Comparison of ENCODE assay signal across 10 mouse cellular contexts in the genomic region with DNA sequence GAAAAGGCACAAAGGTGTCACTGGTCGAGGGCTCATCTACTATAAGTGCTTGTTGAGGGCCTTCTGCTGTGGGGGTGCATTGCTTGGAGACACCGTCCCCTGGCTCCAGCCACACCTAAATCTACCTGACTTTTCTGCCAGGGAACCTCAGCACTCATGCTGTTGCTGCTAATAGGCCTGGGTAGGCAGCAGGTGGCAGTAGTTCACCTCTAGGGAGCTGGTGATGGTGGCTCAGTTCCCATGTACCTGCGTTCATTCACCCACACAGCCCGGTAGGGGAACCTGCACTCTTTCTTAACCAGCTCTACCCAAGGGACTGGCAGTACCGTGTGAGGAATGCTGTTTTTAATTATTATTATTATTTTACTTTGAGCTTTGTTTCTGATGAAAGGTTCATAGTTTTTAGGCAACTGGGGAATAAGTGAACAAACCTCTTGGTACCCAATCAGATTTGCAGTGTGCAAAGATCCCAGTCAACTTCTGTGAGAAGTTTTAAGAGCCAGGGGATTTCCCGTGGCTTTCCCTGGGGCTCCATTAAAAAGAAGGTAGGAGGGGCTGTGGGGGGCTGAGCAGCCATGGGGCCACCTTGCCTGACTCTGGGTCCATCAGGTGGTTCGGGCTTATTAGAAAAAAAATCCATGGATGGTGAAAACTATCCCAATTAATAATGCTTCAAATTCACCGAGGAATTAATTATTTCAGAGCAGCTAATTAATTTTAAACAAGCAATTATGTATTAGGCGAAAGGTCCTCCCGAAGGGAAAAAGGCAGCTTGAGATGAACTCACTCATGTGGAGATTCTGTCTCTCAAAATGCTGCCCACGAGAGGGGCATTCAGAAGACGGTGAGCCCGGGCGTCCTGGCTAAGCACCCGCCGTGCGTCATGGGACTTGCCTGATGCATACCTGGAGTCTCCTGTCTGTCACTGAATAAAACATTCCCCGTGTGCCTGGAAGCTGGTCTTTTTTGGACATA. TPM values are rescaled to one million over a fixed set of nuclear protein-coding genes. Genes with fewer than 3 reads are reported as not detected.
DNase-seq lines count a peak whose midpoint lies in the region; ATAC-seq and TF ChIP-seq lines count a peak whose summit lies in the region.
"Had no signal": no experiment of that assay in that cellular context is flagged by ENCODE, and none has a peak within 500 bp of the region (broad histone marks: within the 10 kb centered on the region; RNA-seq: fewer than 3 reads in every experiment).

No protein-coding gene starts in this region.

- no peak overlapping the region for H3K9ac ChIP-seq in hindbrain, postnatal 0 days (replicated peaks; ENCODE audit: low read length)
- no peak overlapping the region for H3K9ac ChIP-seq in hindbrain, embryonic 12.5 days
- H3K9ac ChIP-seq in heart, embryonic 11.5 days (ENCODE audit: low read depth, low read length), result no peak overlapping the region

- H3ac ChIP-seq in C2C12 (ENCODE audit: control insufficient read depth, insufficient read length, low read depth), result no peak overlapping the region

- no peak for ATAC-seq in hindbrain, postnatal 0 days
- no peak for ATAC-seq in hindbrain, embryonic 12.5 days (ENCODE audit: low FRiP score)
- ATAC-seq in cerebellum, adult (ENCODE audit: insufficient number of reproducible peaks, low FRiP score, low TSS enrichment), result no peak
- ATAC-seq in heart, embryonic 11.5 days (replicated peaks; ENCODE audit: insufficient number of reproducible peaks, low FRiP score, low TSS enrichment), result no peak

- H3K79me2 ChIP-seq in C2C12 (ENCODE audit: control insufficient read depth, insufficient read depth), result no peaks in the 10 kb centered on the region

- TF ChIP-seq CTCF in hindbrain, postnatal 0 days (IDR thresholded peaks at IDR 0.05; ENCODE audit: low read depth), result peak; percentile 57
- TF ChIP-seq CTCF in C2C12 (IDR thresholded peaks at IDR 0.05; ENCODE audit: control insufficient read depth, insufficient read depth, insufficient read length), result peak; percentile 44

- peak; percentile 33 for DNase-seq in hindbrain, postnatal 0 days (ENCODE audit: low spot score)
- DNase-seq in WW6 (ENCODE audit: low read depth, low spot score), result peak; percentile 28
- DNase-seq in kidney, postnatal 10 days, result peak; percentile 58
- DNase-seq in naive thymus-derived CD4-positive, alpha-beta T cell, adult 2 months (ENCODE audit: low read depth), result peak; percentile 86

- no peaks in the 10 kb centered on the region for H3K27me3 ChIP-seq in hindbrain, postnatal 0 days (ENCODE audit: insufficient read depth, low read length)
- H3K27me3 ChIP-seq in hindbrain, embryonic 12.5 days, result no peaks in the 10 kb centered on the region
- peaks cover 4% of the 10 kb centered on the region for H3K27me3 ChIP-seq in C2C12 (ENCODE audit: control insufficient read depth, insufficient read depth, insufficient read length)
- no peaks in the 10 kb centered on the region for H3K27me3 ChIP-seq in heart, embryonic 11.5 days (ENCODE audit: control insufficient read depth, insufficient read depth, low read length)

- H3K27ac ChIP-seq in hindbrain, postnatal 0 days, result no peak overlapping the region
- H3K27ac ChIP-seq in hindbrain, embryonic 12.5 days, result no peak overlapping the region
- H3K27ac ChIP-seq in heart, embryonic 11.5 days (ENCODE audit: low read depth, low read length), result no peak overlapping the region

- H3K4me2 ChIP-seq in hindbrain, postnatal 0 days (ENCODE audit: low read depth, low read length), result no peak overlapping the region
- H3K4me2 ChIP-seq in hindbrain, embryonic 12.5 days (replicated peaks), result no peak overlapping the region
- no peak overlapping the region for H3K4me2 ChIP-seq in heart, embryonic 11.5 days

- no peaks in the 10 kb centered on the region for H3K79me3 ChIP-seq in C2C12 (ENCODE audit: low read depth)

- H3K4me3 ChIP-seq in hindbrain, postnatal 0 days (ENCODE audit: low read length), result no peak overlapping the region
- H3K4me3 ChIP-seq in hindbrain, embryonic 12.5 days, result no peak overlapping the region
- H3K4me3 ChIP-seq in C2C12 (ENCODE audit: insufficient read depth, poor library complexity, severe bottlenecking), result no peak overlapping the region
- H3K4me3 ChIP-seq in heart, embryonic 11.5 days (ENCODE audit: low read depth, low read length), result no peak overlapping the region

- H3K9me3 ChIP-seq in hindbrain, postnatal 0 days (ENCODE audit: low read length), result no peaks in the 10 kb centered on the region
- H3K9me3 ChIP-seq in hindbrain, embryonic 12.5 days (replicated peaks), result no peaks in the 10 kb centered on the region
- H3K9me3 ChIP-seq in heart, embryonic 11.5 days (replicated peaks; ENCODE audit: control insufficient read depth, low read length), result no peaks in the 10 kb centered on the region

- no peaks in the 10 kb centered on the region for H3K4me1 ChIP-seq in hindbrain, postnatal 0 days (ENCODE audit: insufficient read depth, low read length)
- no peaks in the 10 kb centered on the region for H3K4me1 ChIP-seq in hindbrain, embryonic 12.5 days
- no peaks in the 10 kb centered on the region for H3K4me1 ChIP-seq in heart, embryonic 11.5 days (ENCODE audit: control insufficient read depth, insufficient read depth, low read length)

- 51% methylated on average over 18 of the region's 18 CpGs for WGBS in hindbrain, postnatal 0 days
- 68% methylated on average over 18 of the region's 18 CpGs for WGBS in hindbrain, embryonic 12.5 days
- WGBS in heart, embryonic 11.5 days (ENCODE audit: insufficient replicate concordance), result 62% methylated on average over 18 of the region's 18 CpGs

- H3K36me3 ChIP-seq in hindbrain, postnatal 0 days (ENCODE audit: insufficient read depth, low read length), result no peaks in the 10 kb centered on the region
- H3K36me3 ChIP-seq in hindbrain, embryonic 12.5 days, result no peaks in the 10 kb centered on the region
- no peaks in the 10 kb centered on the region for H3K36me3 ChIP-seq in C2C12 (ENCODE audit: control insufficient read depth, insufficient read depth)
- H3K36me3 ChIP-seq in heart, embryonic 11.5 days (ENCODE audit: control insufficient read depth, insufficient read depth, low read length), result no peaks in the 10 kb centered on the region

TF ChIP-seq in C2C12, 6 proteins besides CTCF, POLR2A, EP300 and RAD21:
- TF ChIP-seq FOSL1 (IDR thresholded peaks at IDR 0.05; ENCODE audit: insufficient read depth, low read length, poor library complexity, severe bottlenecking) (no peak), MAX (IDR thresholded peaks at IDR 0.05) (no peak), USF1 (IDR thresholded peaks at IDR 0.05; ENCODE audit: low read depth) (no peak), MYOD1 (IDR thresholded peaks at IDR 0.05; ENCODE audit: control insufficient read depth, insufficient read length, low read depth) (no peak), MYOG (IDR thresholded peaks at IDR 0.05; ENCODE audit: control insufficient read depth, extremely low read depth, insufficient read length) (no peak), CEBPB (IDR thresholded peaks at IDR 0.05; ENCODE audit: low read depth) (no peak)

RNA-seq across cellular contexts. Expression of a gene that starts 13.9 kb away (rescaled TPM):
- not detected in 2 replicates for total RNA-seq in hindbrain, postnatal 0 days (2014; rRNA removed)
- polyA plus RNA-seq in hindbrain, postnatal 0 days (2015; fragmentation: Nextera tagmentation; extraction: Ambion mirVana), result not detected in 2 replicates
- not detected in 2 replicates for polyA plus RNA-seq in hindbrain, embryonic 12.5 days (2016; fragmentation: Nextera tagmentation; extraction: Ambion mirVana)
- polyA plus RNA-seq in C2C12 (2012; fragmentation: generic; extraction: Trizol), result not detected
- polyA plus RNA-seq in heart, embryonic 11.5 days (2014; fragmentation: Nextera tagmentation; extraction: Ambion mirVana), result not detected in 2 replicates
- polyA plus RNA-seq: neural tube, embryonic 11.5 days had no signal

RNA-seq across cellular contexts. Expression of a gene that starts 18.8 kb away (rescaled TPM):
- total RNA-seq in hindbrain, postnatal 0 days (2014; rRNA removed), result not detected in 2 replicates
- polyA plus RNA-seq in hindbrain, postnatal 0 days (2015; fragmentation: Nextera tagmentation; extraction: Ambion mirVana), result not detected in 2 replicates
- not detected in 2 replicates for polyA plus RNA-seq in hindbrain, embryonic 12.5 days (2016; fragmentation: Nextera tagmentation; extraction: Ambion mirVana)
- not detected for polyA plus RNA-seq in C2C12 (2012; fragmentation: generic; extraction: Trizol)
- not detected in 2 replicates for polyA plus RNA-seq in heart, embryonic 11.5 days (2014; fragmentation: Nextera tagmentation; extraction: Ambion mirVana)
- total RNA-seq: layer of hippocampus, postnatal 25 days had no signal
- polyA plus RNA-seq: neural tube, embryonic 11.5 days had no signal

RNA-seq across cellular contexts. Expression of a gene that starts 22.4 kb away (rescaled TPM):
- not detected in 2 replicates for total RNA-seq in hindbrain, postnatal 0 days (2014; rRNA removed)
- not detected in 2 replicates for polyA plus RNA-seq in hindbrain, postnatal 0 days (2015; fragmentation: Nextera tagmentation; extraction: Ambion mirVana)
- not detected in 2 replicates for polyA plus RNA-seq in hindbrain, embryonic 12.5 days (2016; fragmentation: Nextera tagmentation; extraction: Ambion mirVana)
- not detected for polyA plus RNA-seq in C2C12 (2012; fragmentation: generic; extraction: Trizol)
- not detected in 2 replicates for polyA plus RNA-seq in heart, embryonic 11.5 days (2014; fragmentation: Nextera tagmentation; extraction: Ambion mirVana)
- total RNA-seq: layer of hippocampus, postnatal 25 days had no signal
- polyA plus RNA-seq: neural tube, embryonic 11.5 days had no signal

RNA-seq across cellular contexts. Expression of a gene that starts 31.1 kb away (rescaled TPM):
- not detected in 2 replicates for total RNA-seq in hindbrain, postnatal 0 days (2014; rRNA removed)
- polyA plus RNA-seq in hindbrain, postnatal 0 days (2015; fragmentation: Nextera tagmentation; extraction: Ambion mirVana), result not detected in 2 replicates
- polyA plus RNA-seq in hindbrain, embryonic 12.5 days (2016; fragmentation: Nextera tagmentation; extraction: Ambion mirVana), result not detected in 2 replicates
- polyA plus RNA-seq in C2C12 (2012; fragmentation: generic; extraction: Trizol), result not detected
- polyA plus RNA-seq in heart, embryonic 11.5 days (2014; fragmentation: Nextera tagmentation; extraction: Ambion mirVana), result not detected in 2 replicates
- polyA plus RNA-seq: neural tube, embryonic 11.5 days had no signal

RNA-seq across cellular contexts. Expression of a gene that starts 32.3 kb away (rescaled TPM):
- 64.7 and 66.4 TPM in 2 replicates for total RNA-seq in hindbrain, postnatal 0 days (2014; rRNA removed)
- polyA plus RNA-seq in hindbrain, postnatal 0 days (2015; fragmentation: Nextera tagmentation; extraction: Ambion mirVana), result 27.2 and 29.9 TPM in 2 replicates
- 3.3 and 4.6 TPM in 2 replicates for polyA plus RNA-seq in hindbrain, embryonic 12.5 days (2016; fragmentation: Nextera tagmentation; extraction: Ambion mirVana)
- polyA plus RNA-seq in C2C12 (2012; fragmentation: generic; extraction: Trizol), result not detected
- polyA plus RNA-seq in heart, embryonic 11.5 days (2014; fragmentation: Nextera tagmentation; extraction: Ambion mirVana), result 0.04 TPM in 1 of 2 replicates, not detected in the other

Comparison
In these comparisons a context has a peak if more than half of its experiments do, and no peak if none do; other contexts are left out.
1. DNase-seq: peak in every context shown above with its lines; median percentile 86 in naive thymus-derived CD4-positive, alpha-beta T cell, adult 2 months; 58 in kidney, postnatal 10 days; 33 in hindbrain, postnatal 0 days; 28 in WW6.